Comparison of ENCODE assay signal across 10 mouse cellular contexts in the genomic region with DNA sequence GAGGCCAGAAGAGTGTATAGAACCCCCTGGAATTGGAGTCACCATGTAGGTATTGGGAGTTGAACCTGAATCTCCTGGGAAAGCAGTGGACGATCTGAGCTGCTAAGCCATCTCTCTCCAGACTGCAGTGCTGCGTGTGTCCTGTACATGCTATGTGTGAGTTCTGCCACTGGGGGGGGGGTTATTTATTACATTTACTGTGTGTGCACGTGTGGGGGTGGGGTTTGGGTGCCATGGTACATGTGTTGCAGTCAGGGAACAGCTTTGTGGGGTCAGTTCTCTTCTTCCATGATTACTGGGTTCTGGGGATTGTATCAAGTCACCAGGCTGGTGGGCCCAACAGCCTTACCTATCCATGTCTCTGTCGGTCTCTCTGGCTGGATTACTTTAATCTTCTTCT. TPM values are rescaled to one million over a fixed set of nuclear protein-coding genes. Genes with fewer than 3 reads are reported as not detected.
DNase-seq lines count a peak whose midpoint lies in the region.
"Had no signal": no experiment of that assay in that cellular context is flagged by ENCODE, and none has a peak within 500 bp of the region (broad histone marks: within the 10 kb centered on the region; RNA-seq: fewer than 3 reads in every experiment).

No protein-coding gene starts in this region.

- H3K4me1 ChIP-seq in brown adipose tissue, adult 24 weeks (ENCODE audit: control insufficient read depth, insufficient read depth, insufficient read length, low read length) = peaks cover 11% of the 10 kb centered on the region

- H3K27ac ChIP-seq in brown adipose tissue, adult 24 weeks (replicated peaks; ENCODE audit: low read depth, low read length) = 0 out of 2 replicates have a peak overlapping the region, but pooled peaks have one; percentile 14
- H3K27ac ChIP-seq: hindbrain, embryonic 15.5 days had no signal

- DNase-seq in adrenal gland, adult (ENCODE audit: inconsistent age in 2 of 2, low spot score in 1 of 2) = peak; percentile 18 to 55
- DNase-seq in adrenal gland, adult 8-10 months = no peak
- DNase-seq in kidney, postnatal 4 days = peak; percentile 44 to 61
- DNase-seq in kidney, postnatal 25 days = no peak
- peak; percentile 67 for DNase-seq in 416B (ENCODE audit: low read depth)
- no peak for DNase-seq in layer of hippocampus, adult 18-20 months (ENCODE audit: low spot score in 2 of 2)
- DNase-seq in kidney, adult 18-20 months = no peak

- no peak overlapping the region for H3K4me3 ChIP-seq in brown adipose tissue, adult 24 weeks (ENCODE audit: insufficient read depth, low read depth, low read length)
- H3K4me3 ChIP-seq: heart, embryonic 12.5 days; hindbrain, embryonic 15.5 days had no signal

RNA-seq across cellular contexts. Expression of a gene that starts 1.5 kb away (rescaled TPM):
- total RNA-seq in adrenal gland, adult 8-10 months (2022) = 100 to 1,000 TPM; 331 to 473 (median 439) TPM
- polyA plus RNA-seq in brown adipose tissue, adult 24 weeks (2012; ENCODE audit: insufficient read depth, insufficient read length, missing spikeins) = 122 and 131 TPM in 2 replicates
- total RNA-seq in layer of hippocampus, adult 18-20 months (2021) = 100 to 1,000 TPM; 407 to 414 TPM

RNA-seq across cellular contexts. Expression of a gene that starts 18.1 kb away (rescaled TPM):
- total RNA-seq in adrenal gland, adult 8-10 months (2022) = 1 to 10 TPM; 1.9 to 4.4 (median 2.8) TPM
- 2.5 and 4.6 TPM in 2 replicates for polyA plus RNA-seq in brown adipose tissue, adult 24 weeks (2012; ENCODE audit: insufficient read depth, insufficient read length, missing spikeins)
- 1 to 10 TPM; 2.4 to 3.0 TPM for total RNA-seq in layer of hippocampus, adult 18-20 months (2021)

RNA-seq across cellular contexts. Expression of a gene that starts 18.1 kb away (rescaled TPM):
- total RNA-seq in adrenal gland, adult 8-10 months (2022) = 100 to 1,000 TPM; 402 to 476 (median 431) TPM
- polyA plus RNA-seq in brown adipose tissue, adult 24 weeks (2012; ENCODE audit: insufficient read depth, insufficient read length, missing spikeins) = 3,379 and 3,601 TPM in 2 replicates
- total RNA-seq in layer of hippocampus, adult 18-20 months (2021) = 10 to 100 TPM; 63.1 to 71.0 TPM

RNA-seq across cellular contexts. Expression of a gene that starts 26.8 kb away (rescaled TPM):
- 10 to 100 TPM in 2 of 4 experiments, 1 to 10 TPM in 2; 6.6 to 34.6 (median 18.8) TPM for total RNA-seq in adrenal gland, adult 8-10 months (2022)
- polyA plus RNA-seq in brown adipose tissue, adult 24 weeks (2012; ENCODE audit: insufficient read depth, insufficient read length, missing spikeins) = 12.0 and 14.6 TPM in 2 replicates
- total RNA-seq in layer of hippocampus, adult 18-20 months (2021) = 1 to 10 TPM; 3.5 to 5.6 TPM

RNA-seq across cellular contexts. Expression of a gene that starts 39.6 kb away (rescaled TPM):
- total RNA-seq in adrenal gland, adult 8-10 months (2022) = 10 to 100 TPM; 32.0 to 52.2 (median 39.6) TPM
- polyA plus RNA-seq in brown adipose tissue, adult 24 weeks (2012; ENCODE audit: insufficient read depth, insufficient read length, missing spikeins) = 15.5 and 16.9 TPM in 2 replicates
- 10 to 100 TPM; 29.0 to 29.2 TPM for total RNA-seq in layer of hippocampus, adult 18-20 months (2021)

Comparison
In these comparisons a context has a peak if more than half of its experiments do, and no peak if none do; other contexts are left out.
1. DNase-seq: peak in adrenal gland, adult (2 of 2), kidney, postnatal 4 days (2 of 2) and 416B (single experiment); none in adrenal gland, adult 8-10 months (single experiment), kidney, postnatal 25 days (0 of 2), layer of hippocampus, adult 18-20 months (0 of 2) and kidney, adult 18-20 months (single experiment).
2. RNA of a gene that starts 18.1 kb away (total RNA-seq): 402 to 476 TPM in adrenal gland, adult 8-10 months; 63.1 to 71.0 TPM in layer of hippocampus, adult 18-20 months; every median in the first group is over 4 times any median in the second.